Mouse (Mus musculus) stomach, embryonic 16.5 days (tissue): ENCODE data around the gene Cd63. TPM values are rescaled to one million over a fixed set of nuclear protein-coding genes. Genes with fewer than 3 reads are reported as not detected.

Experiments
- ATAC-seq: fragments of 200-750 bp; cut with Nextera tagmentation; 2 replicates; pipeline ENCODE4 v1.8.0; 2017; ENCODE audit warnings: moderate number of reproducible peaks, moderate TSS enrichment; ENCODE audit not compliant: insufficient read depth, low FRiP score
- H3K27ac ChIP-seq: fragments of 300-500 bp; sonication (generic); 2 replicates; pipeline ENCODE4 v1.5.1; 2014; ENCODE audit warnings: low read length
- H3K27me3 ChIP-seq: fragments of 300-500 bp; sonication (generic); 2 replicates; pipeline ENCODE4 v1.6.1; 2014; ENCODE audit warnings: low read length, control low read depth, mixed read lengths; ENCODE audit not compliant: control insufficient read depth, insufficient read depth
- H3K36me3 ChIP-seq: fragments of 300-500 bp; sonication (generic); 2 replicates; pipeline ENCODE4 v1.6.1; 2014; ENCODE audit warnings: low read length; ENCODE audit not compliant: control insufficient read depth, insufficient read depth
- H3K4me1 ChIP-seq: fragments of 300-500 bp; sonication (generic); 2 replicates; pipeline ENCODE4 v1.6.1; 2014; ENCODE audit warnings: low read length, control low read depth, mixed read lengths; ENCODE audit not compliant: control insufficient read depth, insufficient read depth
- H3K4me2 ChIP-seq: fragments of 300-500 bp; sonication (generic); 2 replicates; pipeline ENCODE4 v1.6.1; 2014; ENCODE audit warnings: low read depth, low read length, mixed read lengths
- H3K4me3 ChIP-seq: fragments of 300-500 bp; sonication (generic); replicated peaks from 2 replicates; pipeline ENCODE4 v1.5.1; 2014; ENCODE audit warnings: mild to moderate bottlenecking, low read length
- H3K9ac ChIP-seq: fragments of 300-500 bp; sonication (generic); 2 replicates; pipeline ENCODE4 v1.6.1; 2014; ENCODE audit warnings: low read length
- H3K9me3 ChIP-seq: fragments of 300-500 bp; sonication (generic); replicated peaks from 2 replicates; pipeline ENCODE4 v1.6.1; 2016; ENCODE audit warnings: low read length, control low read depth; ENCODE audit not compliant: control insufficient read depth
- WGBS: fragments of 180-500 bp; shearing (Covaris S2); extraction: QIAGEN DNeasy Blood & Tissue Kit; methylation state at CpG from one replicate; pipeline ENCODE4 v1.1.7; 2014; 5-methylcytosine and 5-hydroxymethylcytosine counted together
- polyA plus RNA-seq: library from polyadenylated mRNA; unstranded; fragments of >200 nt; fragmentation: Nextera tagmentation; extraction: Ambion mirVana; gene quantifications from 2 replicates; pipeline ENCODE4 v1.2.1, GENCODE M21; 2015

Gene Cd63
- 756 and 798 TPM in 2 replicates for polyA plus RNA-seq

GRCm38 (mm10) chr10:128900698-128901097 lies at the start of gene Cd63:
Gene Cd63 (plus strand): TSS chr10:128900989.
- WGBS: 77% methylated on average over 3 of the region's 3 CpGs
- ATAC-seq: no peak
- Histone ChIP-seq H3K36me3 (no peaks in the 10 kb centered on the region), H3K27me3 (0 out of 2 replicates have a peak, but pooled peaks cover 3% of the 10 kb centered on the region), H3K4me1 (peaks cover 5% of the 10 kb centered on the region; the same call in 1 of the 2 replicates), H3K27ac (no peak within 1 kb of the TSS), H3K9ac (no peak within 1 kb of the TSS), H3K9me3 (no peaks in the 10 kb centered on the region), H3K4me3 (no peak within 1 kb of the TSS), H3K4me2 (no peak within 1 kb of the TSS)

GRCm38 (mm10) chr10:128861176-128861575 lies 39.6 kb upstream of the Cd63 start:
- Histone ChIP-seq H3K9ac (no peak overlapping the region), H3K4me2 (no peak overlapping the region), H3K36me3 (peaks cover 12% of the 10 kb centered on the region), H3K9me3 (no peaks in the 10 kb centered on the region), H3K4me1 (no peaks in the 10 kb centered on the region), H3K4me3 (no peak overlapping the region), H3K27ac (no peak overlapping the region), H3K27me3 (no peaks in the 10 kb centered on the region)
- ATAC-seq: no peak

GRCm38 (mm10) chr10:128866042-128866441 lies 34.7 kb upstream of the Cd63 start:
- H3K4me1 ChIP-seq: no peaks in the 10 kb centered on the region
- no peak overlapping the region for H3K4me3 ChIP-seq
- ATAC-seq: no peak
- H3K27me3 ChIP-seq: no peaks in the 10 kb centered on the region
- no peak overlapping the region for H3K27ac ChIP-seq
- H3K4me2 ChIP-seq: no peak overlapping the region
- H3K36me3 ChIP-seq: peaks cover 13% of the 10 kb centered on the region
- WGBS: 90% methylated on average over 3 of the region's 3 CpGs
- H3K9me3 ChIP-seq: no peaks in the 10 kb centered on the region
- no peak overlapping the region for H3K9ac ChIP-seq

GRCm38 (mm10) chr10:128866518-128866917 lies 34.3 kb upstream of the Cd63 start:
- H3K27ac ChIP-seq: no peak overlapping the region
- no peaks in the 10 kb centered on the region for H3K27me3 ChIP-seq
- peaks cover 16% of the 10 kb centered on the region for H3K36me3 ChIP-seq
- 95% methylated on average over 1 of the region's 1 CpGs for WGBS
- H3K9ac ChIP-seq: no peak overlapping the region
- no peaks in the 10 kb centered on the region for H3K9me3 ChIP-seq
- no peak overlapping the region for H3K4me3 ChIP-seq
- H3K4me2 ChIP-seq: no peak overlapping the region
- no peaks in the 10 kb centered on the region for H3K4me1 ChIP-seq
- ATAC-seq: no peak

GRCm38 (mm10) chr10:128870341-128870740 lies 30.4 kb upstream of the Cd63 start:
- WGBS: 88% methylated on average over 3 of the region's 3 CpGs
- Histone ChIP-seq H3K9me3 (no peaks in the 10 kb centered on the region), H3K27ac (no peak overlapping the region), H3K36me3 (peaks cover 26% of the 10 kb centered on the region), H3K4me3 (no peak overlapping the region), H3K27me3 (no peaks in the 10 kb centered on the region), H3K4me1 (no peaks in the 10 kb centered on the region), H3K9ac (no peak overlapping the region), H3K4me2 (no peak overlapping the region)
- no peak for ATAC-seq

- H3K9me3 ChIP-seq: no peaks in the 10 kb centered on the region
- no peak overlapping the region for H3K27ac ChIP-seq
- no peak overlapping the region for H3K4me2 ChIP-seq
- no peak for ATAC-seq
- no peaks in the 10 kb centered on the region for H3K4me1 ChIP-seq
- H3K4me3 ChIP-seq: no peak overlapping the region
- no peak overlapping the region for H3K9ac ChIP-seq
- no peaks in the 10 kb centered on the region for H3K27me3 ChIP-seq
- H3K36me3 ChIP-seq: peaks cover 11% of the 10 kb centered on the region; the same call in 1 of the 2 replicates
Measured at GRCm38 (mm10) chr10:128878291-128878690, 22.5 kb upstream of the Cd63 start.

- Histone ChIP-seq H3K4me3 (no peak overlapping the region), H3K36me3 (peaks cover 7% of the 10 kb centered on the region; the same call in 1 of the 2 replicates), H3K9ac (no peak overlapping the region), H3K27ac (no peak overlapping the region), H3K9me3 (no peaks in the 10 kb centered on the region), H3K27me3 (no peaks in the 10 kb centered on the region), H3K4me1 (no peaks in the 10 kb centered on the region), H3K4me2 (no peak overlapping the region)
- no peak for ATAC-seq
- 88% methylated on average over 2 of the region's 2 CpGs for WGBS
Measured at GRCm38 (mm10) chr10:128878811-128879210, 22.0 kb upstream of the Cd63 start.

GRCm38 (mm10) chr10:128882067-128882466 lies 18.7 kb upstream of the Cd63 start:
- Histone ChIP-seq H3K4me1 (no peaks in the 10 kb centered on the region), H3K9ac (no peak overlapping the region), H3K36me3 (no peaks in the 10 kb centered on the region), H3K9me3 (no peaks in the 10 kb centered on the region), H3K27ac (no peak overlapping the region), H3K4me3 (no peak overlapping the region), H3K27me3 (no peaks in the 10 kb centered on the region), H3K4me2 (no peak overlapping the region)
- ATAC-seq: no peak
- WGBS: 86% methylated on average over 5 of the region's 5 CpGs

GRCm38 (mm10) chr10:128888941-128889827 lies 11.6 kb upstream of the Cd63 start:
- peak overlapping the region; percentile 89 for H3K4me2 ChIP-seq
- H3K9me3 ChIP-seq: no peaks in the 10 kb centered on the region
- H3K9ac ChIP-seq: peak overlapping the region; percentile 56
- peak overlapping the region; percentile 19 for H3K27ac ChIP-seq
- peak overlapping the region; percentile 30 for H3K4me3 ChIP-seq
- WGBS: under 1% methylated on average over 7 of the region's 7 CpGs
- H3K27me3 ChIP-seq: no peaks in the 10 kb centered on the region
- H3K4me1 ChIP-seq: peaks cover 20% of the 10 kb centered on the region
- no peaks in the 10 kb centered on the region for H3K36me3 ChIP-seq
- ATAC-seq: peak; percentile 31; the same call in 1 of the 2 replicates
